Mouse (Mus musculus): Measurements from ENCODE around the gene Lrrc26. TPM values are rescaled to one million over a fixed set of nuclear protein-coding genes. Genes with fewer than 3 reads are reported as not detected.
A peak's percentile ranks its signal among the peaks of the same experiment; 100 is the strongest.

Lrrc26 gene
- polyA plus RNA-seq, 1 experiment from 2014 or later, result not detected

DNA sequence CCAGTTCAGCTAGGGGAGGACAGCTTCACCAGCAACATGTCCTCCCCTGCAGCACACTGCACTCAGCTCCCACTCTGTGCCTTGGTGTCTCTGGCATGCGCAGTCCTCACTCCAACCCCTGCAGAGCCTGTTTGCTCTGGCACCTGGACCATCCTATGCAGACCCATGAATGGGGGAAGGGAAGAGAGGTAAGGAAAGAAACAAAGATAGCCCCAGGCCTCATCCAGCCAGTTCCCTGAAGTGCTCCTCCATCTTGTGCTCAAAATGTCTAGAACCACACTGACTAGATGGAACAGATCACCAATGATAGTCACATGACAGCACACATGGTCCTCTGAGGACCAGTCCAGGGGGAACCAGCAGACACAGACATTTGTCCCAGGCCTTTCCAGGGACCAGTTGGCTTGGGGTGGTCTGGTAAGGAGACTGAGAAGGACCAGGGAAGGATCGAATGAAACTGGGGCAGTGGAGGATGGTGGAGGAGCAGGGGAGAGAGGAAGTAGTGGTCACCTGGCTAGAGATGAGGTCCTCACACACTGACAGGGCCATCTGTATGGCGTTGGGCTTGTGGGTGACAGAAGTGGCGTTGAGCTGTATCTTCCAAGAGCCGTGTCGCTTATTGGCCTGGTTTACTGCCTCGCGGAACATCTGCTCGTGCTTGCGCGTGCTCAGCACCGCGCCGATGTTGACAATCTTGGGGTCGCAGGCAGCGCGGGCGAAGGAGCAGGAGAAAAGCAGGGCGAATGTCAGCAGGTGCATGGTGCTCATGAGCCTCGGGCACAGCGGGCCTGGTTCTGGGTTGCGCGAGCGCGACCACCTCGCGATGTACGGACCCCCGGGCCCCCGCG lies 28.6 kb downstream of the Lrrc26 start:
- whole genome bisulfite sequencing, result 7% methylated on average over 28 of the region's 31 CpGs
- ATAC-seq (ENCODE audit: low FRiP score) (peak; percentile 25; the same call in 1 of the 2 replicates), DNase-seq (ENCODE audit: low spot score) (peak; percentile 7)
- Histone ChIP-seq H3K9ac (ENCODE audit: low read depth, low read length) (0 out of 2 replicates have a peak overlapping the region, but pooled peaks have one; percentile 23), H3K4me1 (replicated peaks; ENCODE audit: control insufficient read depth, insufficient read depth, low read length) (no peaks in the 10 kb centered on the region), H3K9me3 (ENCODE audit: control insufficient read depth, low read length) (no peaks in the 10 kb centered on the region), H3K36me3 (ENCODE audit: control insufficient read depth, insufficient read depth, low read length) (no peaks in the 10 kb centered on the region), H3K27me3 (ENCODE audit: control insufficient read depth, insufficient read depth, low read length) (peaks cover 44% of the 10 kb centered on the region), H3K27ac (ENCODE audit: low read depth, low read length) (no peak overlapping the region), H3K4me3 (ENCODE audit: low read depth, low read length) (peak overlapping the region; percentile 35), H3K4me2 (replicated peaks; ENCODE audit: low read depth, low read length) (peak overlapping the region; percentile 61)

DNA sequence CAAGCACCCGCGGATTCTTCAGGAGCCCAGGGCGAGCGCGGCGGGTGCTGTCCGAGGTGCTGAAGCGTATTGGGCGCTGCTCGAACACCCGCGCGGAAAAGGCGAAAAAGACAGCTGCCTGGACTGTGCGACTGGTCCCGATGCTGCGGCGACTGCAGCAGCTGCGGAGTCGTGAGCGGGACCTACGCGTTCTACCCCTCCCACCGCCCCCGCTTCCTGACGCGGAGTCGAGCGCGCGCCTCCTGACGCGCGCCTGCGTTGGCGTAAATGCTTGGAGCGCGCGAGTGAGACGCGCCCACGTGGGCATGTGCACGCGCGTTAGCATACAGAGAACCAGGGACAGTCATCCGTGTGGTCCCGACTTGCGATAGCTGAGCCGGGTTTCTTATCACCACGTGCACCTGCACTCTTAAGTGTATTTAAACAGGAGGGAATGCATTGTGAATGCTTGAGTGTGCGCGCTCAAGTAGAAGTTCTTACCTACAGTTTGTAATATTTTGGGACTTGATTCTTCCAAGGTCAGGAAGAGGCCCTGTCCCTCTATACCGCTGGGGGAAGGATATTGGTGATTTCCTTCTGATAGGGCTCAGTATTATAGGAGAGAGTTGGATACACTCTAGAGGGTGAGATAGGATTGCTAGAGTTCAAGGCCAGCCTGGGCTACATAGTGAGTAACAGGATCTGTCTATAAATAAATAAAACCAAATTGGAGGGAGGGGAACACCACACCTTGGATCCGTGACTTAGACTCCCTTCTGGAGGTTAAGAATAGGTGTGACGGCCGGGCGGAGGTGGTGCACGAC lies 29.5 kb downstream of the Lrrc26 start, which contains the start of gene Grin1:
TSS of gene Grin1 (minus strand) at position 217 of the 803 bp plus-strand sequence.
- Histone ChIP-seq H3K4me3 (ENCODE audit: low read depth, low read length) (peak within 1 kb of the TSS; percentile 35), H3K9ac (ENCODE audit: low read depth, low read length) (0 out of 2 replicates have a peak within 1 kb of the TSS, but pooled peaks have one; percentile 23), H3K36me3 (ENCODE audit: control insufficient read depth, insufficient read depth, low read length) (no peaks in the 10 kb centered on the region), H3K9me3 (ENCODE audit: control insufficient read depth, low read length) (no peaks in the 10 kb centered on the region), H3K4me1 (replicated peaks; ENCODE audit: control insufficient read depth, insufficient read depth, low read length) (no peaks in the 10 kb centered on the region), H3K27me3 (ENCODE audit: control insufficient read depth, insufficient read depth, low read length) (peaks cover 40% of the 10 kb centered on the region), H3K4me2 (replicated peaks; ENCODE audit: low read depth, low read length) (peak within 1 kb of the TSS; percentile 61), H3K27ac (ENCODE audit: low read depth, low read length) (no peak within 1 kb of the TSS)
- ATAC-seq (ENCODE audit: low FRiP score) (peak; percentile 43; the same call in 1 of the 2 replicates), DNase-seq (ENCODE audit: low spot score) (peak; percentile 80)
- 9% methylated on average over 58 of the region's 58 CpGs for WGBS

DNA sequence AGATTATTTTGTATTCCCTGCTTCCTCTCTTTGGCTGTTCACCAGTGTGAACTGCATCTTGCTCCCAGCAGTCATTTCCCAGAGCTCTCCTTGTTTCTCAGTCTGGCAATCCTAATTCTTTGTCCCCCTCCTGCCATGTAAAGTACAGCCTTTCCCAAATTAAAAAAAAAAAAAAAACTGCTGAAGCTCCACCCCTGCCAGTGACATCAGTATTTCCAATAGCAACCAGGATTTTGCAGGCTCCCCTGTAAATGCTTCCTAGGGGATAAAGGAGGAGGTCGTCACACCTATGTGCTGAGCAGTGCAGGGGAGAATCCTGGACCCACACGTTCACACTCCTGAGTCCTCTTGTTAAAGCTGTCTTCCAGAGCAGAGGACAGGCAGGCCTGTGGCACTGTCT lies 30.4 kb downstream of the Lrrc26 start:
- Histone ChIP-seq H3K27ac (ENCODE audit: low read depth, low read length) (no peak overlapping the region), H3K9ac (ENCODE audit: low read depth, low read length) (no peak overlapping the region), H3K27me3 (ENCODE audit: control insufficient read depth, insufficient read depth, low read length) (peaks cover 37% of the 10 kb centered on the region), H3K4me2 (replicated peaks; ENCODE audit: low read depth, low read length) (no peak overlapping the region), H3K4me3 (ENCODE audit: low read depth, low read length) (no peak overlapping the region), H3K4me1 (replicated peaks; ENCODE audit: control insufficient read depth, insufficient read depth, low read length) (no peaks in the 10 kb centered on the region), H3K36me3 (ENCODE audit: control insufficient read depth, insufficient read depth, low read length) (no peaks in the 10 kb centered on the region), H3K9me3 (ENCODE audit: control insufficient read depth, low read length) (no peaks in the 10 kb centered on the region)
- 27% methylated on average over 2 of the region's 2 CpGs for WGBS
- ATAC-seq (ENCODE audit: low FRiP score) (no peak), DNase-seq (ENCODE audit: low spot score) (no peak)

DNA sequence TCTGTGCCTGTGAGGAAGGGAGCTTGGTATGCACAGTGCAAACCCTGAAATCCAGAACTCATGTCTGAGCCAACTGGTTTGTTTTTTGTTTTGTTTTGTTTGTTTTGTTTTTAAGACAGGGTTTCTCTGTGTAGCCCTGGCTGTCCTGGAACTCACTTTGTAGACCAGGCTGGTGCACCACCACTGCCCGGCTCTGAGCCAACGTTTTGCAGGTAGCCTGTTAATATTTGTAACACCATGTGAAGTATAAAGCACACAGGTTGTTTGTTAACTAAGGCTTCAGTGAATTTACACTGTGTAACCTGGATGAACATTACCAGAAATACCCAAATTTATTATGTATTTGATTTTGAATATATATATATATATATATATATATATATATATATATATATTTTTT lies 36.3 kb downstream of the Lrrc26 start:
- Histone ChIP-seq H3K4me2 (replicated peaks; ENCODE audit: low read depth, low read length) (no peak overlapping the region), H3K27ac (ENCODE audit: low read depth, low read length) (no peak overlapping the region), H3K9ac (ENCODE audit: low read depth, low read length) (no peak overlapping the region), H3K4me1 (replicated peaks; ENCODE audit: control insufficient read depth, insufficient read depth, low read length) (no peaks in the 10 kb centered on the region), H3K4me3 (ENCODE audit: low read depth, low read length) (no peak overlapping the region), H3K9me3 (ENCODE audit: control insufficient read depth, low read length) (no peaks in the 10 kb centered on the region), H3K27me3 (ENCODE audit: control insufficient read depth, insufficient read depth, low read length) (peaks cover 1% of the 10 kb centered on the region; the same call in 1 of the 2 replicates), H3K36me3 (ENCODE audit: control insufficient read depth, insufficient read depth, low read length) (no peaks in the 10 kb centered on the region)
- no peak for DNase-seq (ENCODE audit: low spot score)
- ATAC-seq (ENCODE audit: low FRiP score), result no peak
- 78% methylated on average over 2 of the region's 2 CpGs for WGBS

DNA sequence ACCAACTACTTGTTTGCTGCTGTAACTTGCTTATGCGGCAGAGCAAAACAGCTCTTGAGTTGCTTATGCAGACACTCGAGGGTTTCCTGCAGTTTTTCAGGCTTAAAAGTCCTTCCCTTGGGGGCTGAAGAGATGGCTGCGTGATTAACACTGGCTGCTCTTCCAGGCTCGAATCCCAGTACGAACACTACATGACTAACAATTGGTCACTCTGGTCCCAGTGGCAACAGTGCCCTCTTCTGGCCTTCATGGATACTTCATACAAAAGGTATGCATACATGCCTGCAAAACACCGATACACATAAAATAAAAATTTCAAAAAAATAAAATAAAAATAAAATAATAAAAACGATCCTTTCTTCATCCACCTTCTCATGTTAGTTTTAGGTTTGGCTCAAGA lies 38.7 kb downstream of the Lrrc26 start:
- peaks cover 3% of the 10 kb centered on the region; the same call in 1 of the 2 replicates for H3K4me1 ChIP-seq (replicated peaks; ENCODE audit: control insufficient read depth, insufficient read depth, low read length)
- no peaks in the 10 kb centered on the region for H3K9me3 ChIP-seq (ENCODE audit: control insufficient read depth, low read length)
- H3K4me3 ChIP-seq (ENCODE audit: low read depth, low read length), result no peak overlapping the region
- H3K4me2 ChIP-seq (replicated peaks; ENCODE audit: low read depth, low read length), result no peak overlapping the region
- ATAC-seq (ENCODE audit: low FRiP score), result no peak
- H3K27me3 ChIP-seq (ENCODE audit: control insufficient read depth, insufficient read depth, low read length), result no peaks in the 10 kb centered on the region; the same call in 1 of the 2 replicates
- WGBS, result 37% methylated on average over 7 of the region's 7 CpGs
- H3K9ac ChIP-seq (ENCODE audit: low read depth, low read length), result no peak overlapping the region
- H3K36me3 ChIP-seq (ENCODE audit: control insufficient read depth, insufficient read depth, low read length), result no peaks in the 10 kb centered on the region
- H3K27ac ChIP-seq (ENCODE audit: low read depth, low read length), result no peak overlapping the region
- DNase-seq (ENCODE audit: low spot score), result peak; percentile 63

DNA sequence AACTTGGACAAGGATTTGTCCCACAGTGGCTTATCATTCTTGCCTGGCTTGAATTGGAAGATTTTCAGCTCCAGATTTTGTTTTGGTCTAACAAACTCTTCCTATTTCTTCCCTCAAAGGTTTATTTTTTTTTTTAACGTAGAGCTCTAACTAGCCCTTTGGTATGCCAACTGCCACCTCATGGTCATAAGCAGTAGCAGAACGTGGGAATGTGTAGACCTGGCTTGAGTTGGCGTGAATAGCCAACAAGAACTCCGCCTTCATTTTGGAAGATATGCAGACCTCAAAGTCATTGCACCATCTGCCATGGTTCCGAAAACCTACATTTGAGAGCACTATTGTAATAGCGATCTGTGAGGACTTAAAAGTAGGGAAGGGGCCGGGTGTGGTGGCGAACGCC lies 41.8 kb downstream of the Lrrc26 start:
- Histone ChIP-seq H3K36me3 (ENCODE audit: control insufficient read depth, insufficient read depth, low read length) (0 out of 2 replicates have a peak, but pooled peaks cover 3% of the 10 kb centered on the region), H3K27me3 (ENCODE audit: control insufficient read depth, insufficient read depth, low read length) (no peaks in the 10 kb centered on the region; the same call in 1 of the 2 replicates), H3K27ac (ENCODE audit: low read depth, low read length) (no peak overlapping the region), H3K4me2 (replicated peaks; ENCODE audit: low read depth, low read length) (peak overlapping the region; percentile 86), H3K4me1 (replicated peaks; ENCODE audit: control insufficient read depth, insufficient read depth, low read length) (peaks cover 3% of the 10 kb centered on the region; the same call in 1 of the 2 replicates), H3K4me3 (ENCODE audit: low read depth, low read length) (peak overlapping the region; percentile 93), H3K9me3 (ENCODE audit: control insufficient read depth, low read length) (no peaks in the 10 kb centered on the region), H3K9ac (ENCODE audit: low read depth, low read length) (peak overlapping the region; percentile 91; the same call in 1 of the 2 replicates)
- DNase-seq (ENCODE audit: low spot score) (no peak), ATAC-seq (ENCODE audit: low FRiP score) (no peak)
- 63% methylated on average over 9 of the region's 9 CpGs for WGBS

DNA sequence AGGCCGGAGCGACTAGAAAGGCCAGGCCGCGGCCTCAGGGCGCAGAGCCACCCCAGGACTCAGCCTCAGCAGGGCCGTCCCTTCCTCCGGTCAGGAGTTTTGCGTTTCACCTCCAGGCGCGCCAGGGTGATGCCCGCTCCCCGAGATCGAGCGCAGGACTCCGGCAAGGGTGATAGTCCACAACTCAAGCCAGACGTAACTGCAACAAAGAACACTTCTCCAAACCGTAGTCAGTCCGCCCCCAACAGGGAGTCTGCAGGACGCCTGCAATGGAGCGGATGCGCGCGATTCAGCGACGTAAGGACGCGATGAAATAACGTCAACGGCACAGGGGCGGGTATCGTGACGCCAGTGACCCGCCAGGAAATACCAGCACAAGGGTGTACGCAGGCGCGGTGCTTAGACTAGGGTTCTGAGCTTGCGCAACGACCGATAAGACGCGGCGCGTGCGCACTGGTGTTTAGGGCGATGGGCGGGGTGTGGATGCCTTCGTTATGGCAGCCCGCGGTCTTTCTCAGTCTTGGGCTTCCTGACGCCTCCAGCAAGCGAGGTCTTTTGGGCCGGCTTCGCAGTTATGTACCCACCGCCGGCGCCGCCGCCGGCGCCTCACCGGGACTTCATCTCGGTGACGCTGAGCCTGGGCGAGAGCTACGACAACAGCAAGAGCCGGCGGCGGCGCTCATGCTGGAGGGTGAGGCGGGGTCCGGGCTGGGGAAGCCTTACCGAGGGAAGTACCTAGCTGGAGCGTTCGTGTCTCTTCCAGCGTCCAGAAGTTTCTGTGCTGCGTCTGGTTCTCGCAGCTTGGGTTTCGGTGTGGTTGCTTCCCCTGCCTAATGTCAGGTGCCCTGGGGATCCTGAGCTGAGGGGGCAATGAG lies 42.8 kb downstream of the Lrrc26 start, which contains the start of gene Man1b1:
TSS of gene Man1b1 (plus strand) at position 53 of the 875 bp plus-strand sequence.
- Histone ChIP-seq H3K27me3 (ENCODE audit: control insufficient read depth, insufficient read depth, low read length) (no peaks in the 10 kb centered on the region; the same call in 1 of the 2 replicates), H3K27ac (ENCODE audit: low read depth, low read length) (peak within 1 kb of the TSS; percentile 77), H3K4me3 (ENCODE audit: low read depth, low read length) (peak within 1 kb of the TSS; percentile 93), H3K4me1 (replicated peaks; ENCODE audit: control insufficient read depth, insufficient read depth, low read length) (peaks cover 3% of the 10 kb centered on the region; the same call in 1 of the 2 replicates), H3K9me3 (ENCODE audit: control insufficient read depth, low read length) (no peaks in the 10 kb centered on the region), H3K9ac (ENCODE audit: low read depth, low read length) (peak within 1 kb of the TSS; percentile 91), H3K4me2 (replicated peaks; ENCODE audit: low read depth, low read length) (peak within 1 kb of the TSS; percentile 86), H3K36me3 (ENCODE audit: control insufficient read depth, insufficient read depth, low read length) (0 out of 2 replicates have a peak, but pooled peaks cover 3% of the 10 kb centered on the region)
- DNase-seq (ENCODE audit: low spot score) (peak; percentile 100), ATAC-seq (ENCODE audit: low FRiP score) (peak; percentile 98)
- WGBS, result under 1% methylated on average over 78 of the region's 78 CpGs
